Mouse (Mus musculus): Measurements from ENCODE around the gene C5ar1.
"Not testable (repeated sequence)": the region's sequence is repeated elsewhere in the genome, so short reads cannot be mapped to it uniquely, and the experiment has no call there.

Gene C5ar1

GRCm38 (mm10) chr7:16259110-16259590 is at the start of gene C5ar1:
TSS of gene C5ar1 (minus strand) at chr7:16259540.
- no peak for DNase-seq (ENCODE audit: low read depth, low spot score)

DNA sequence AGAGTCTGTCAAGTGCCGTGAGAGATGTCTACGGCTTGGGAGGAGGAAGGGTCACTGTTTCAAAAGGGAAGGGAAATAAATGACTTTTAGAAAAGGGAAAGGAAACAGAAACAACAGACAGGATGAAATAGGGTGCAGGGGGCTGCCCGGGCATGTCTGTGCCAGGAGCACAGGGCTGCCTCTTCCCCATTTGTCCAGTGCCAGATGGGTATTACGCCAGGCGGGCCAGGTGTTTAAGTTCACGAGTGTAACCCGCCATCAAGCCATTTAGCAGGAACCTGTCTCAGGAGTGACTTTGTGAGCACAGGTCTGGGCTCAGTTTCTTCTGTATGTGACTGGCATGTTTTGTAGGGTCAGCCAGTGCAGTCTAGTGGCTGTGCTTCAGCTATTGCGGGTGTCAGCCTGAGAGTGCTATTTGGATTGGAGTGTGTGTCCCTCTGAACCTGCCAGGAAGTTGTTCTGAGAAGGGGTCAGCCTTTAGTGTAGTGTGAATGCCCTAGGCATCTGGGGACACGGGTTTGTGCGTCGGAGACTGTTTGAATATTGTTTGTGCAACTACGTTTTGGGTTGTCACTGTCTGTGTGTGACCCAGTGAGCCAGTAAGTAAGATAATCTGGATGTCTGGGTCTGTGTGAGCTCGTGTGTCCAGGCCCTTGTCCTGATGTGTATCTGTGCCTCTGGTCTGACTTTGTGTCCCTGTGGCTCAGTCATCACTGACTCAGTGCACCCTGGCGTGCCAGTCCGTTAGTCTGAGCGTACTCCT is 49.4 kb upstream of the C5ar1 start:
- no peak for DNase-seq (ENCODE audit: low read depth, low spot score)

DNA sequence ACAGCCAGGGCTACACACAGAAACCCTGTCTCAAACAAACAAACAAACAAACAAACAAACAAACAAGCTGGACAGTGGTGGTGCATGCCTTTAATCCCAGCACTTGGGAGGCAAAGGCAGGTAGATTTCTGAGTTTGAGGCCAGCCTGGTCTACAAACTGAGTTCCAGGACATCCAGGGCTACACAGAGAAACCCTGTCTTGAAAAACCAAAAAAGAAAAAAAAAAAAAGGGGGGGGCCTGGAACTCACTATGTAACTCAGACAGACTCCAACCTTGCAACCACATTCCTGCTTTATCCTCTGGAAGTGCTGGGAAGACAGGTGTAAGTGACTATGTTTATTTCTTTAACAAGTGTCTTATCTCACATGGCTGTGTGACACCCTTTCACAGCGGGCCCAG is 48.8 kb upstream of the C5ar1 start, which contains the start of gene Bbc3:
TSS of gene Bbc3 (plus strand) at position 301 of the 400 bp plus-strand sequence.
- not testable (repeated sequence) for DNase-seq (ENCODE audit: low read depth, low spot score)

- not testable (repeated sequence) for DNase-seq (ENCODE audit: low read depth, low spot score)
Measured at GRCm38 (mm10) chr7:16307141-16307540, 47.8 kb upstream of the C5ar1 start.

DNA sequence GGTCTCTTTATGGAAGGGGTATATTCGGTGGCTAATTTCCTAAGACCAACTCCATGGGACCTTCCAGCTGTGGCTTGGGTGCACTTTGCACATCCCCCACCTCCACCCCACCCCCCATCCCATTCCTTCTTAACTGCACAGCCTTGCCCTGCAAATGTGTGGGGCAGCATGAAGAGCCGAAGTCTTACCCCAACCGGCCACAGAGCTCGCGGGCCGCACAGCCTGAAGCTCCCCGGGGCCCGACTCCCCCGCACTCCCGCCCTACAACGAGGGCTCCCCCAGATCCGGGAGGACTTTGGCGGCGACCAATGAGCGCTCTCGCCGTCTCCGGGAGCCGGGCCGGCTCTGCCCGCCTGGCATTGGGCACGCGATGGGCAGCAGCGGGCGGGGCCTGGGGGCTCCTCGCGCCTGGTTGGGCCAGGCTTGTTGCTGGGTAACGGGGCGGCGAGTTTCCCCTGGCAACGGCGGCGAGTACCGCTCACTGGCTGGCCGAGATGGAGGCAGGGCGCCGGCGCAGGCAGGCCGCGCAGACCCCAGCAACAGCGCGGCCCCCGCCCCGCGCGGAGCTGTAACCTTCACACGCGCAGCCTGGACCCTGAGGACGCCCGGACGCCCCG is 40.2 kb upstream of the C5ar1 start:
- DNase-seq (ENCODE audit: low read depth, low spot score): peak; percentile 78

DNA sequence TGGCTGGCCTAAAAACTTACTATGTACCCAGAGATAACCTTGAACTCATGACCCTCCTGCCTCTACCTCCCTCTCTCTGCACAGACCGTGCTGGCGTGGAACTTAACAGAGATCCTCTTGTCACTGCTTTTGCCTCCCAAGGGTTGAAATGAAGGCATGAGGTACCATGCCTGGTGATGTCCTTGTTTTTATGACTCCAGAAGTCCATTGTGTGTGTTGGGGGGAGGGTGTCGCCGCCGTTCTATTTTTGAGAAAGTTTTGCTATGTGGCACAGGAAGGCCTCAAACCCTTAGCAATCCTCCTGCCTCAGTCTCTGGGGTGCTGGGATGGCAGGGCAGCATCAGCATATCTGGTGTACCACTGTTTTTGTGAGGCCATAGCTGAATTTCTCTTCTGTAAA is 39.6 kb upstream of the C5ar1 start:
- DNase-seq (ENCODE audit: low read depth, low spot score): no peak

GRCm38 (mm10) chr7:16297616-16298015 is 38.3 kb upstream of the C5ar1 start:
- DNase-seq (ENCODE audit: low read depth, low spot score): peak; percentile 9

GRCm38 (mm10) chr7:16296766-16297390 is 37.5 kb upstream of the C5ar1 start:
- peak; percentile 87 for DNase-seq (ENCODE audit: low read depth, low spot score)

DNA sequence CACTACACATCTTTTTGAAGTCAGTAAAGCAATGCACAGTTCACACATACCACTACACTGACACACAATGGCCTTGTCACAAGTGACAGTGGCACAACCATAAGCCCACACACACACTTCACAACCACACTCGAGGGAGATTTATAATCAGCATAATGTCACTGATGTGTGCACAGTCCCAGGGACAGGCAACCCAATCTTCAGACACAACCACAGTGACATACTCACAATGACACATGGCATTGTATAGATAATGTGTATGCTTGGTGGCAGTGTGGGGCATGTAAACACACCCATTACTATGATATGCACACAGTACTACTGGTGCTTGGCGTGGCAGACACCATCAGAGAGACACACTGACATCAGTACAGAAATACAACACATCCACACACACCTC is 36.8 kb upstream of the C5ar1 start:
- DNase-seq (ENCODE audit: low read depth, low spot score): peak; percentile 13

GRCm38 (mm10) chr7:16295321-16295900 is 36.1 kb upstream of the C5ar1 start:
- DNase-seq (ENCODE audit: low read depth, low spot score): peak; percentile 85

- peak; percentile 95 for DNase-seq (ENCODE audit: low read depth, low spot score)
Measured at GRCm38 (mm10) chr7:16294837-16295236, 35.5 kb upstream of the C5ar1 start.

GRCm38 (mm10) chr7:16294346-16294745 is 35.0 kb upstream of the C5ar1 start:
- peak; percentile 86 for DNase-seq (ENCODE audit: low read depth, low spot score)

GRCm38 (mm10) chr7:16287791-16288190 is 28.5 kb upstream of the C5ar1 start:
- DNase-seq (ENCODE audit: low read depth, low spot score): no peak

GRCm38 (mm10) chr7:16287016-16287415 is 27.7 kb upstream of the C5ar1 start:
- DNase-seq (ENCODE audit: low read depth, low spot score): peak; percentile 69

- DNase-seq (ENCODE audit: low read depth, low spot score): peak; percentile 97
Measured at GRCm38 (mm10) chr7:16286026-16286961, 27.0 kb upstream of the C5ar1 start, which contains the start of gene Ccdc9. TSS of gene Ccdc9 (minus strand) at chr7:16286795.

GRCm38 (mm10) chr7:16285450-16286025 is 26.2 kb upstream of the C5ar1 start:
- peak; percentile 84 for DNase-seq (ENCODE audit: low read depth, low spot score)

DNA sequence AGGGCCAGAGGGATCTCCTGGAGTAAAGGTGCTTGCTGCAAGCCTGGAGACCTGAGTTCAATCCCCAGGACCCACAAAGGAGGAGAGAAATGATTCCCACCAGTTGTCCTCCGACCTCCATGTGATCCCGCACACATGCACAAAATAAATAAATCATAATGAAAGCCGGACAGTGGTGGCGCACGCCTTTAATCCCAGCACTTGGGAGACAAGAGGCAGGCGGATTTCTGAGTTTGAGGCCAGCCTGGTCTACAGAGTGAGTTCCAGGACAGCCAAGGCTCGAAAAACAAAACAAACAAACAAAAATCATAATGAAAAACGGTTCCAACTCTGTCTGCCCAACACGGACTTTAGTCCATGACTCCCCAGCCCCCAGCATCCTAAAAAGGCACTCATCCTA is 25.6 kb upstream of the C5ar1 start:
- DNase-seq (ENCODE audit: low read depth, low spot score): no peak

GRCm38 (mm10) chr7:16284001-16284400 is 24.7 kb upstream of the C5ar1 start:
- no peak for DNase-seq (ENCODE audit: low read depth, low spot score)

GRCm38 (mm10) chr7:16282334-16282733 is 23.0 kb upstream of the C5ar1 start:
- no peak for DNase-seq (ENCODE audit: low read depth, low spot score)

- no peak for DNase-seq (ENCODE audit: low read depth, low spot score)
Measured at GRCm38 (mm10) chr7:16280721-16281120, 21.4 kb upstream of the C5ar1 start.

Measured in 3T3-L1 (cell line).